Mouse (Mus musculus): Measurements from ENCODE around the gene Tsnaxip1.

- TF ChIP-seq POLR2A (IDR thresholded peaks at IDR 0.05; ENCODE audit: low read depth, low read length) (no peak), CTCF (conservative IDR thresholded peaks at IDR 0.05; ENCODE audit: insufficient read depth, insufficient read length, low read depth, low read length) (no peak)
Measured at GRCm38 (mm10) chr8:105807766-105808165, 19.8 kb upstream of the Tsnaxip1 start.
